Mouse (Mus musculus): ENCODE results near the gene Git1.

- no peak for TF ChIP-seq GATA1 (IDR thresholded peaks at IDR 0.05; ENCODE audit: borderline replicate concordance, low read length)
- TF ChIP-seq FLI1 (IDR thresholded peaks at IDR 0.05; ENCODE audit: low read length), result no peak
Measured at GRCm38 (mm10) chr11:77449224-77449623, 44.1 kb upstream of the Git1 start.
